Mouse (Mus musculus): Measurements from ENCODE around the gene Ggct. TPM values are rescaled to one million over a fixed set of nuclear protein-coding genes. Genes with fewer than 3 reads are reported as not detected.

Ggct gene
- polyA plus RNA-seq (2012; rRNA removed): 13.5 and 15.9 TPM in 2 replicates

DNA sequence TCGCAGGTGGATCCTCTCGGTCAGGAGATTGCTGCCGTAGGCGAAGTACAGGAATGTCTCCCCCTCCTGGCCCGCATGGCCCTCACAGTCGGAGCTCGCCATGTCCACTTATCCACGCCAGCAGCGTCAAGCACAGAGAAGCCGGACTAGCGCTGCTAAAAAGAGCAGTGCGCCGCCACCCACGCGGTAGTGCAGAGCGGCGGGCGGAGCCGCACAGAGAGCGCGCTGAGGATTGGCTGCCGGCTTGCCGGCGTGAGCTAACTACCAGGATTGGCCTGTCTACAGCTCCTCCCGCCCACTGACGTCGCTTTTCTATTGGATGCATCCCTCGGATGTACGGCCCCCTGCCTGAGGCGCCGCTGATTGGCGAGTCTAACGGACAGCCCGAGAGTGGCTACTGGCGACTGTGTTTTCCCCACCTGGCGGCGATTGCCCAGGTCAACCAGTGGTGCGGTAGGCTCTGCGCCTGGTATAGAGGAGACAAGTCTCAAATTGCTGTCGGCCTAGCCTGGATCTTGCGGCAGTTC is at the start of gene Ggct:
Ggct (minus strand) TSS at position 217 of the 527 bp plus-strand sequence.
- DNase-seq: peak; percentile 99
- Histone ChIP-seq H3K36me3 (ENCODE audit: control insufficient read depth, insufficient read depth, low read length) (no peaks in the 10 kb centered on the region; the same call in 1 of the 2 replicates), H3K27ac (ENCODE audit: insufficient read depth, low read depth, low read length) (peak within 1 kb of the TSS; percentile 82), H3K4me3 (ENCODE audit: insufficient read depth, low read depth, low read length) (peak within 1 kb of the TSS; percentile 57), H3K27me3 (replicated peaks; ENCODE audit: control insufficient read depth, insufficient read depth, low read length) (no peaks in the 10 kb centered on the region), H3K4me1 (ENCODE audit: control insufficient read depth, insufficient read depth, low read length) (peaks cover 7% of the 10 kb centered on the region; the same call in 1 of the 2 replicates)
- TF ChIP-seq POLR2A (IDR thresholded peaks at IDR 0.05; ENCODE audit: low read depth, low read length) (peak; percentile 95), CTCF (conservative IDR thresholded peaks at IDR 0.05; ENCODE audit: insufficient read depth, insufficient read length, low read depth, low read length) (peak; percentile 78)
- WGBS: under 1% methylated on average over 41 of the region's 41 CpGs

DNA sequence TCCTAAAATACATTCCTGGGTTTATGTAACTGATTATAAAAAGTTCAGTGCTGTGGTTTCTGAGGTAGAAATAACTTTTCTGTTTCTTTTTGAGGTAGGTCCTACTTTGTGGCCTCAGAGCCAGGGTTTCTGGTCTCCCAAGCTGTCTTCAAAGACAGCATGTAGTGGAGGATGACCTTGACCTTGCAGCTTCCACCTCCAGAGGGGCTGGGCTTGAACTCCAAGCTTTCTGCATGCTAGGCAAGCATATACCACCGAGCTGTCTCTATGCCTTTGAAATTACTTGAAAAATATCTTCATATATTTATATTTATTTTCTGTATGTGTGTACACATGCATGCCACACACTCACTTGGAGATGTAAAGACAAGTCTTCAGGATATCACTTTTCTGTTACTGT is 47.3 kb upstream of the Ggct start:
- no peak for DNase-seq
- H3K4me3 ChIP-seq (ENCODE audit: insufficient read depth, low read depth, low read length): no peak overlapping the region
- WGBS: 58% methylated on average over 1 of the region's 1 CpGs
- no peaks in the 10 kb centered on the region for H3K27me3 ChIP-seq (replicated peaks; ENCODE audit: control insufficient read depth, insufficient read depth, low read length)
- H3K27ac ChIP-seq (ENCODE audit: insufficient read depth, low read depth, low read length): no peak overlapping the region
- TF ChIP-seq POLR2A (IDR thresholded peaks at IDR 0.05; ENCODE audit: low read depth, low read length) (no peak), CTCF (conservative IDR thresholded peaks at IDR 0.05; ENCODE audit: insufficient read depth, insufficient read length, low read depth, low read length) (no peak)
- peaks cover 6% of the 10 kb centered on the region for H3K4me1 ChIP-seq (ENCODE audit: control insufficient read depth, insufficient read depth, low read length)
- H3K36me3 ChIP-seq (ENCODE audit: control insufficient read depth, insufficient read depth, low read length): no peaks in the 10 kb centered on the region

DNA sequence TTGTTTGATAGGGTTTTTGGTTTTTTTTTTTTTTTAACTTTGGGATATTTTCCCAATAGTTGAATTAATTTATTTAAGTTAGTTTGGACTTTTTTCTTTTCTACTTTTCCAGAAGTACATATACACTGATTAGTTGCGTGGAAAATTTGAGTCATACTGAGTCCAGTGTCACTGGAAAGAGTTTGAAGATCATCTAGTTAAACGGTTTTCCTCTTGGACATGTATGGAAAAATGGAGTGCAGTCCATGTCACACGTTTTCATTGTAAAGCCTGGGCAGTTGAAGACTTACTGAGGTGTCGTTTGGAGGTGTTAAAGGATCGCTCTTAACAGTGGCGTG is 46.7 kb upstream of the Ggct start:
- Histone ChIP-seq H3K27me3 (replicated peaks; ENCODE audit: control insufficient read depth, insufficient read depth, low read length) (no peaks in the 10 kb centered on the region), H3K36me3 (ENCODE audit: control insufficient read depth, insufficient read depth, low read length) (no peaks in the 10 kb centered on the region), H3K27ac (ENCODE audit: insufficient read depth, low read depth, low read length) (no peak overlapping the region), H3K4me3 (ENCODE audit: insufficient read depth, low read depth, low read length) (no peak overlapping the region), H3K4me1 (ENCODE audit: control insufficient read depth, insufficient read depth, low read length) (peaks cover 6% of the 10 kb centered on the region)
- WGBS: 72% methylated on average over 6 of the region's 6 CpGs
- no peak for DNase-seq
- TF ChIP-seq POLR2A (IDR thresholded peaks at IDR 0.05; ENCODE audit: low read depth, low read length): no peak
- no peak for TF ChIP-seq CTCF (conservative IDR thresholded peaks at IDR 0.05; ENCODE audit: insufficient read depth, insufficient read length, low read depth, low read length)

DNA sequence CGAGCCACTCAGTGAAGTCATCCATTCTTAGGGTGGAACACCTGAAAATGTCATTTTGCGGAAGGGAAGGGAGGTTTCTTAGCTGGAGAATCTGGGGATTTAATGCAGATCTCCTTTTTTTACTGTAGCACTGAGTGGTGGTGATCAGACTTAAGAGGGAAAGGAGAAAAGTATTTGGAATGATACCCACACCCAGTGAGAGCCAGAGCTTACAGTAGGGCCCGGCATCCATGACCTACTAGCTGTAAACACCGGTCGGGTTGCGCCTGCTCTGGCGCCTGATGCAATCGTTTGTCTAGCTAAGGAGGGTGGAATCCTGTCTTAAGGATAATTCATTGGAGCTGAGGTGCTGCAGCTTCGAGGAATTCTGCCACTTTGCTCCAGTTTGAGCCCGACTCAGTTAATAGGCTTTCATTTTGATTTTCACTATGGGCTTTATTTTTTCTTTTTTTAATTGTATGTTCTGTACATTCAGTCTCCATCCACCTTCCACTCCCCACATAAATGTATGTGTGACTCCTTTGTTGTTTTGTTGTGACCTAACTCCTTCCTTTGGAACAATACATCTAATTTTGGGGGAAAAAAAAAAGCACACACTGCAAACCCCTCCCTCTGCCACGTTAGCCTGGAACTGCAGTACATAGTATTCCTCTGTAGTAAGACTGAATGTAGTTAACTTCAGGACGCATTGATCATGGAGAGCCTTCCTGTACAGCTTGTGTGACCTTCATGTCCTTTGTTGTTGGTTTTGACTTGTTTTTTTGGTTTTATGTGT is 46.1 kb upstream of the Ggct start:
- WGBS: 3% methylated on average over 12 of the region's 12 CpGs
- Histone ChIP-seq H3K36me3 (ENCODE audit: control insufficient read depth, insufficient read depth, low read length) (no peaks in the 10 kb centered on the region), H3K27me3 (replicated peaks; ENCODE audit: control insufficient read depth, insufficient read depth, low read length) (no peaks in the 10 kb centered on the region), H3K4me1 (ENCODE audit: control insufficient read depth, insufficient read depth, low read length) (peaks cover 6% of the 10 kb centered on the region), H3K27ac (ENCODE audit: insufficient read depth, low read depth, low read length) (0 out of 2 replicates have a peak overlapping the region, but pooled peaks have one; percentile 48), H3K4me3 (ENCODE audit: insufficient read depth, low read depth, low read length) (peak overlapping the region; percentile 88)
- TF ChIP-seq POLR2A (IDR thresholded peaks at IDR 0.05; ENCODE audit: low read depth, low read length): no peak
- no peak for TF ChIP-seq CTCF (conservative IDR thresholded peaks at IDR 0.05; ENCODE audit: insufficient read depth, insufficient read length, low read depth, low read length)
- DNase-seq: peak; percentile 18

DNA sequence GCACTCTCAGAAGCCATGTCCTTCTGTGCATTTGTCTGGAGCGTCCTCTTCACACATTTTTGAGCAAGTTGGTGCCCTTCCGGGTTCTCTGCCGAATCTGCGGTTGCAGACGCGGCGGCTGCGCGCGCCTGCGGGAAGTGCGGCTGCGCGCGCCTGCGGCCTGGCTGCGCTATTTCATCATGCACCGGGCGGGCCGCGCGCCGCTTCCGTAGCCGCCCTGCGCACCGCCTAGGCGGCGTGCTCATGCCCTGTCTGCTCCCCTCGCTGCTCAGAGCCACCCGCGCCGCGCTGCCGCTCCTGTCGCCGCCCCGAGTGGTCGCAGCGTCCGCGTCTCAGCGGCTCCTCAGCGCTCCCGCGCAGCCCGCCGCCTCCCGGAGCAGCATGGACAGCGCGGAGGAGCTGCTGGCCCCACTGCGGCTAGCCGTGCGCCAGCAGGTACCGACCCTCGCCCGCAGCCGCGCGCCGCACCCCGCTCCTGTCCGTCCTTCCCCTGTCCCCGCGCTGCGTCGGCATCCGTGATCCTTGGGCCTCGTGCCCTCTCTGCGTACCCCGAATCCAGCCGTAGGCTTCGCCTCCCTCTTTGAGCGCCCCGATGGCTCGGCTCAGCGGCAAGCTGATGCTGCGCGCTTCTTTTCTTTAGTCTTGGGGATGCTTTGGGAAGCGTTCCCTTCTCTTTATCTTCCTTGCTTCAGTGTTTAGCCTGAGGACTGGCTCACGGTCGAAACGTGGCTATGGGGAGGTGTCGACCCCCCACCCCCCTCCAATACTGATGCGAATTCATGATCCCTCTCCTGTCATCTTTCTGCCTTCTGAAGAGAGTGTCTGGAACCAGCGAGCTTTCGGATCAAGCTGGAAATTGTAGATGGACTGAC is 45.3 kb upstream of the Ggct start, which contains the start of gene Gars:
Gars (plus strand) TSS at position 209 of the 872 bp plus-strand sequence.
- Histone ChIP-seq H3K36me3 (ENCODE audit: control insufficient read depth, insufficient read depth, low read length) (no peaks in the 10 kb centered on the region), H3K27me3 (replicated peaks; ENCODE audit: control insufficient read depth, insufficient read depth, low read length) (no peaks in the 10 kb centered on the region), H3K4me1 (ENCODE audit: control insufficient read depth, insufficient read depth, low read length) (peaks cover 6% of the 10 kb centered on the region), H3K27ac (ENCODE audit: insufficient read depth, low read depth, low read length) (peak within 1 kb of the TSS; percentile 94), H3K4me3 (ENCODE audit: insufficient read depth, low read depth, low read length) (peak within 1 kb of the TSS; percentile 88)
- under 1% methylated on average over 87 of the region's 87 CpGs for WGBS
- DNase-seq: peak; percentile 92
- peak; percentile 38 for TF ChIP-seq POLR2A (IDR thresholded peaks at IDR 0.05; ENCODE audit: low read depth, low read length)
- no peak for TF ChIP-seq CTCF (conservative IDR thresholded peaks at IDR 0.05; ENCODE audit: insufficient read depth, insufficient read length, low read depth, low read length)

DNA sequence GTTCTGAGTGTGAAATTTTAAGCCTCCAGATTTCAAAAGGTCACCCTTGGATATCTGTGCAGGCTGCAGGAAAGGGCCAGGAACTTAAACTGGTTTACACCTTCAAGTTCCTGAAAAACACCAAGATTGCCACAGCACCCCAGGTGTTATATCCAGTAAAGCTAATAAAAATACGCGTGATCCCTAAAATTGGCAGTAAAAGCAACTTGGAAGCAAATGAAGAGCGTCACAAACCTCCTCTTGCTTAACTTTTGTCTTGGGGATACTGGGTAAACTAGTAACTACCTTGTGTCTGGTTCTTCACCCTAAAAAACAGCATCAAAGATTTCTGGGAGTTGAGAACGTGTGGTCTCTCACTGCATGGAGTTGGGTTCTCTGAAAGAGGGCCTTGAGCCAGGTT is 44.0 kb upstream of the Ggct start:
- Histone ChIP-seq H3K4me3 (ENCODE audit: insufficient read depth, low read depth, low read length) (no peak overlapping the region), H3K4me1 (ENCODE audit: control insufficient read depth, insufficient read depth, low read length) (peaks cover 2% of the 10 kb centered on the region; the same call in 1 of the 2 replicates), H3K27me3 (replicated peaks; ENCODE audit: control insufficient read depth, insufficient read depth, low read length) (no peaks in the 10 kb centered on the region), H3K27ac (ENCODE audit: insufficient read depth, low read depth, low read length) (no peak overlapping the region), H3K36me3 (ENCODE audit: control insufficient read depth, insufficient read depth, low read length) (no peaks in the 10 kb centered on the region)
- no peak for DNase-seq
- TF ChIP-seq CTCF (conservative IDR thresholded peaks at IDR 0.05; ENCODE audit: insufficient read depth, insufficient read length, low read depth, low read length): no peak
- TF ChIP-seq POLR2A (IDR thresholded peaks at IDR 0.05; ENCODE audit: low read depth, low read length): no peak
- WGBS: 96% methylated on average over 4 of the region's 4 CpGs
